In the genomic region with DNA sequence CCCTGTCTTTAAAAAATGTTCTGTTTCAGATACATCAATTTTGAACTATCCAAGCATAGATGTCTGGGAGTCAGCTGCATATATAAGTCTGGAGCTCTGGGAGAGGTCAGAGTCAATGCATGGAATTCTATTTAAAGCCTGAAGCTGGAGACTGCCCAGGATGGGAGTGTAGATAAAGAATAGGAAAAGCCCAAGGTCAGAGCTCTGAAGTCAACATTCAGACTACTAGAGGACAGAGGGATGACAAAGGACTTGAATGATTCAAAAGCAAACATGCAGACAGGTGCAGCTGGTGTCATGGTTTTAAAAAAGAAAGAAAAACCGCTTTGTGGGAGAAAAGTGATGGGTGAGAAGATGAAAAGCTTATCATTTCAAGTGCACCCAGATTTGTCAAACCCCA, we compare ENCODE assay signal across 24 mouse cellular contexts.
DNase-seq lines count a peak whose midpoint lies in the region; ATAC-seq lines count a peak whose summit lies in the region.
"Had no signal": no experiment of that assay in that cellular context is flagged by ENCODE, and none has a peak within 500 bp of the region (broad histone marks: within the 10 kb centered on the region; RNA-seq: fewer than 3 reads in every experiment).

No protein-coding gene starts in this region.

- peaks cover 30% of the 10 kb centered on the region for H3K4me1 ChIP-seq in heart, embryonic 11.5 days (ENCODE audit: control insufficient read depth, insufficient read depth, low read length)
- peaks cover 53% of the 10 kb centered on the region for H3K4me1 ChIP-seq in heart, embryonic 13.5 days
- H3K4me1 ChIP-seq in midbrain, embryonic 14.5 days (ENCODE audit: control insufficient read depth, insufficient read depth, low read length) = peaks cover 11% of the 10 kb centered on the region

- H3K4me2 ChIP-seq in heart, embryonic 11.5 days = no peak overlapping the region
- H3K4me2 ChIP-seq in heart, embryonic 13.5 days = no peak overlapping the region
- H3K4me2 ChIP-seq in midbrain, embryonic 14.5 days (ENCODE audit: low read length) = no peak overlapping the region
- H3K4me2 ChIP-seq: embryonic facial prominence, embryonic 13.5 days; embryonic facial prominence, embryonic 15.5 days; forebrain, embryonic 12.5 days had no signal

- no peaks in the 10 kb centered on the region for H3K9me3 ChIP-seq in heart, embryonic 11.5 days (replicated peaks; ENCODE audit: control insufficient read depth, low read length)
- no peaks in the 10 kb centered on the region for H3K9me3 ChIP-seq in heart, embryonic 13.5 days
- no peaks in the 10 kb centered on the region for H3K9me3 ChIP-seq in midbrain, embryonic 14.5 days (ENCODE audit: control insufficient read depth, low read length)
- H3K9me3 ChIP-seq: embryonic facial prominence, embryonic 13.5 days; embryonic facial prominence, embryonic 15.5 days; forebrain, embryonic 10.5 days; forebrain, embryonic 12.5 days had no signal

- intact Hi-C loops in heart, postnatal 25 days (cut with DNase I) = no loop called here

- DNase-seq in heart, adult 11 months = no peak
- DNase-seq in heart, postnatal 25 days (ENCODE audit: low spot score) = no peak
- DNase-seq in ES-CJ7 (ENCODE audit: low read depth, low spot score) (peak; percentile 21), ZHBTc4 (ENCODE audit: low read depth, low spot score) (peak; percentile 43)
- no peak for DNase-seq in midbrain, embryonic 14.5 days
- DNase-seq in kidney, postnatal 36 days = no peak
- DNase-seq: adrenal gland, postnatal 10 days; adrenal gland, postnatal 25 days; cerebellum, adult 11 months; cerebellum, adult 18-20 months; cerebellum, adult 8-10 months; cerebellum, adult 9-11 months; cerebellum, postnatal 14 days; cerebellum, postnatal 36 days; embryo, embryonic 11 days had no signal

- no peak overlapping the region for H3K4me3 ChIP-seq in heart, embryonic 11.5 days (ENCODE audit: low read depth, low read length)
- no peak overlapping the region for H3K4me3 ChIP-seq in heart, embryonic 13.5 days
- H3K4me3 ChIP-seq in midbrain, embryonic 14.5 days (replicated peaks; ENCODE audit: low read depth, low read length) = no peak overlapping the region
- H3K4me3 ChIP-seq: embryonic facial prominence, embryonic 13.5 days; embryonic facial prominence, embryonic 15.5 days; erythroblast, embryonic 14.5 days; forebrain, embryonic 10.5 days; forebrain, embryonic 12.5 days had no signal

- no peaks in the 10 kb centered on the region for H3K36me3 ChIP-seq in heart, embryonic 11.5 days (ENCODE audit: control insufficient read depth, insufficient read depth, low read length)
- H3K36me3 ChIP-seq in heart, embryonic 13.5 days = no peaks in the 10 kb centered on the region
- no peaks in the 10 kb centered on the region for H3K36me3 ChIP-seq in midbrain, embryonic 14.5 days (ENCODE audit: control insufficient read depth, insufficient read depth, low read length)
- H3K36me3 ChIP-seq: embryonic facial prominence, embryonic 13.5 days; embryonic facial prominence, embryonic 15.5 days; forebrain, embryonic 10.5 days; forebrain, embryonic 12.5 days had no signal

- H3K27ac ChIP-seq in heart, embryonic 11.5 days (ENCODE audit: low read depth, low read length) = peak overlapping the region; percentile 29; the same call in 1 of the 2 replicates
- 0 out of 2 replicates have a peak overlapping the region, but pooled peaks have one; percentile 36 for H3K27ac ChIP-seq in heart, embryonic 13.5 days (replicated peaks)
- no peak overlapping the region for H3K27ac ChIP-seq in midbrain, embryonic 14.5 days (replicated peaks; ENCODE audit: low read depth, low read length)
- H3K27ac ChIP-seq: embryonic facial prominence, embryonic 13.5 days; embryonic facial prominence, embryonic 15.5 days; forebrain, embryonic 10.5 days; forebrain, embryonic 12.5 days had no signal

- no peak overlapping the region for H3K9ac ChIP-seq in heart, embryonic 11.5 days (ENCODE audit: low read depth, low read length)
- H3K9ac ChIP-seq in heart, embryonic 13.5 days = no peak overlapping the region
- no peak overlapping the region for H3K9ac ChIP-seq in midbrain, embryonic 14.5 days (replicated peaks; ENCODE audit: low read length)
- H3K9ac ChIP-seq: embryonic facial prominence, embryonic 13.5 days; embryonic facial prominence, embryonic 15.5 days; forebrain, embryonic 12.5 days had no signal

- no peak for ATAC-seq in heart, embryonic 11.5 days (replicated peaks; ENCODE audit: insufficient number of reproducible peaks, low FRiP score, low TSS enrichment)
- ATAC-seq in heart, embryonic 13.5 days (ENCODE audit: extremely low read depth, insufficient number of reproducible peaks, low FRiP score, low TSS enrichment) = no peak
- no peak for ATAC-seq in midbrain, embryonic 14.5 days (ENCODE audit: low FRiP score, low TSS enrichment)
- ATAC-seq: forebrain, embryonic 14.5 days; forebrain, embryonic 16.5 days had no signal

- no peaks in the 10 kb centered on the region for H3K27me3 ChIP-seq in heart, embryonic 11.5 days (ENCODE audit: control insufficient read depth, insufficient read depth, low read length)
- H3K27me3 ChIP-seq in heart, embryonic 13.5 days (replicated peaks) = no peaks in the 10 kb centered on the region
- no peaks in the 10 kb centered on the region for H3K27me3 ChIP-seq in midbrain, embryonic 14.5 days (ENCODE audit: control insufficient read depth, insufficient read depth, low read length)
- H3K27me3 ChIP-seq: embryonic facial prominence, embryonic 13.5 days; embryonic facial prominence, embryonic 15.5 days; forebrain, embryonic 12.5 days had no signal

- 75% methylated on average over 1 of the region's 1 CpGs for WGBS in heart, embryonic 11.5 days (ENCODE audit: insufficient replicate concordance)
- WGBS in heart, embryonic 13.5 days = 56% methylated on average over 1 of the region's 1 CpGs
- WGBS in midbrain, embryonic 14.5 days = 88% methylated on average over 1 of the region's 1 CpGs

Comparison
In these comparisons a context has a peak if more than half of its experiments do, and no peak if none do; other contexts are left out.
1. DNase-seq: peak in ES-CJ7 (single experiment) and ZHBTc4 (single experiment); none in heart, adult 11 months (single experiment), heart, postnatal 25 days (single experiment), midbrain, embryonic 14.5 days (single experiment) and kidney, postnatal 36 days (0 of 2).